Mouse (Mus musculus): ENCODE measurements around the gene Nup85. TPM values are rescaled to one million over a fixed set of nuclear protein-coding genes. Genes with fewer than 3 reads are reported as not detected.
A peak's percentile ranks its signal among the peaks of the same experiment; 100 is the strongest.

Nup85 gene
- polyA plus RNA-seq, 1 experiment from 2014 or later = 11.4 TPM

GRCm38 (mm10) chr11:115595209-115595608, 31.0 kb downstream of the Nup85 start:
- Histone ChIP-seq H3K79me2 (ENCODE audit: inconsistent target) (peaks cover 74% of the 10 kb centered on the region), H3K4me3 (ENCODE audit: inconsistent target) (no peak overlapping the region), H3K36me3 (ENCODE audit: inconsistent target) (peaks cover 63% of the 10 kb centered on the region), H3K27ac (no peak overlapping the region)
- 100% methylated on average over 3 of the region's 3 CpGs for WGBS (ENCODE audit: missing documents)

DNA sequence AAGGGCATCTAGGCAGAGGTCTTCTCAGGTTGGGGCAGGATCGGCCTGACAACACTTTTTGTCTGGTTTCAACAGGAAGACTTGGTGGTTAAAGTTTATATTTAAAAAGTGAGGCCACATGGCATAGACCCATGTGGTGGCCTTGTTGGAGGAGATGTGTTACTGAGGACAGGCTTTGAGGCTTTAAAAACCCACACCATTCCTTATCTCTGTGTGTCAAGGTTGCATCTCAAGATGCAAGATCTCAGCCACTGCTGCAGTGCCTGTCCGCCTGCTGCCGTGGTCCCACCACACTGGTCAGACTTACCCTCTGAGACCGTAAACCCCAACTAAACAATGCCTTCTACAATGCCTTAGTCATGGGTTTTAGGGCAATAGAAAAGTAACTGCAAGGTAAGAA, 34.1 kb downstream of the Nup85 start:
- Histone ChIP-seq H3K36me3 (ENCODE audit: inconsistent target) (peaks cover 32% of the 10 kb centered on the region), H3K79me2 (ENCODE audit: inconsistent target) (peaks cover 100% of the 10 kb centered on the region), H3K27ac (peak overlapping the region; percentile 66), H3K4me3 (ENCODE audit: inconsistent target) (no peak overlapping the region)
- 54% methylated on average over 4 of the region's 4 CpGs for WGBS (ENCODE audit: missing documents)

DNA sequence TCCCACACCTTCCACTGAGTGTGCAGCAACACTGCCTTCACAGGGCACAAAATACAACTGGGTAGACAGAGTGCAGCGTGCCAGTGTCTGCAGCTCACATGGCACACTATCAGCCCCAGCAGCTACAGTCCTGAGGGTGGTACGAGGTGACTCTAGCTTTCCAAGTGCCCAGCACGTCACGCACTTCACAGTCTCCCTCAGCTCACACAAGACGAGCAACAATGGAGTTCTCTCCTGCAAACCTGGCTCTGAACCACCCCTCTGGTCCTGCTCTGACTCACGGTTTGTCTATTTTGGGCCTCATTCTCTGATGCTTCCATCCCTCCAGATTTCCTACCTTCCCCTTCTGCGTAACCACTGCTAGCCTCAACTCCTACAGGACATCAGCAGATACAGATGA, 35.5 kb downstream of the Nup85 start:
- peaks cover 93% of the 10 kb centered on the region for H3K79me2 ChIP-seq (ENCODE audit: inconsistent target)
- H3K27ac ChIP-seq = peak overlapping the region; percentile 66
- H3K4me3 ChIP-seq (ENCODE audit: inconsistent target) = no peak overlapping the region
- 91% methylated on average over 7 of the region's 7 CpGs for WGBS (ENCODE audit: missing documents)
- peaks cover 18% of the 10 kb centered on the region for H3K36me3 ChIP-seq (ENCODE audit: inconsistent target)

GRCm38 (mm10) chr11:115600743-115601142, 36.5 kb downstream of the Nup85 start:
- Histone ChIP-seq H3K79me2 (ENCODE audit: inconsistent target) (peaks cover 93% of the 10 kb centered on the region), H3K36me3 (ENCODE audit: inconsistent target) (peaks cover 14% of the 10 kb centered on the region), H3K27ac (peak overlapping the region; percentile 40), H3K4me3 (ENCODE audit: inconsistent target) (no peak overlapping the region)
- 89% methylated on average over 12 of the region's 15 CpGs for WGBS (ENCODE audit: missing documents)

GRCm38 (mm10) chr11:115601174-115601573, 36.9 kb downstream of the Nup85 start:
- H3K79me2 ChIP-seq (ENCODE audit: inconsistent target) = peaks cover 92% of the 10 kb centered on the region
- no peak overlapping the region for H3K4me3 ChIP-seq (ENCODE audit: inconsistent target)
- peaks cover 16% of the 10 kb centered on the region for H3K36me3 ChIP-seq (ENCODE audit: inconsistent target)
- peak overlapping the region; percentile 40 for H3K27ac ChIP-seq
- WGBS (ENCODE audit: missing documents) = 11% methylated on average over 4 of the region's 4 CpGs

DNA sequence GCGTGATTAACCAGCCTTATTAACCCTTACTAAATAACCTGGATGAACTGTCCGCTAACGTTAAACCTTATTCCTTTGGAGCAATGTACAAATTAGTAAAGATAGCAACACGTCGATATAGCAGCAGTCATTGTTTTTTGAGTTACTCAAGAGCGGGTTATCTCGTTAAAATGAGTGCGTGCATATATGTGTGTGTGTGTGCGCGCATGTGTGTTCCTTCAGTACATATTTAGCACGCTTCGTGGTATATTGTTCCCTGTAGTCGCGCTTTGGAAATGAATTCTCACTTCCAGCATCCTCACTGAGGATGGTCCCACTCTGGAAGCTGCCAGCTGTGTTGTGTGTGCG, 38.9 kb downstream of the Nup85 start:
- 5% methylated on average over 15 of the region's 15 CpGs for WGBS (ENCODE audit: missing documents)
- peaks cover 73% of the 10 kb centered on the region for H3K79me2 ChIP-seq (ENCODE audit: inconsistent target)

DNA sequence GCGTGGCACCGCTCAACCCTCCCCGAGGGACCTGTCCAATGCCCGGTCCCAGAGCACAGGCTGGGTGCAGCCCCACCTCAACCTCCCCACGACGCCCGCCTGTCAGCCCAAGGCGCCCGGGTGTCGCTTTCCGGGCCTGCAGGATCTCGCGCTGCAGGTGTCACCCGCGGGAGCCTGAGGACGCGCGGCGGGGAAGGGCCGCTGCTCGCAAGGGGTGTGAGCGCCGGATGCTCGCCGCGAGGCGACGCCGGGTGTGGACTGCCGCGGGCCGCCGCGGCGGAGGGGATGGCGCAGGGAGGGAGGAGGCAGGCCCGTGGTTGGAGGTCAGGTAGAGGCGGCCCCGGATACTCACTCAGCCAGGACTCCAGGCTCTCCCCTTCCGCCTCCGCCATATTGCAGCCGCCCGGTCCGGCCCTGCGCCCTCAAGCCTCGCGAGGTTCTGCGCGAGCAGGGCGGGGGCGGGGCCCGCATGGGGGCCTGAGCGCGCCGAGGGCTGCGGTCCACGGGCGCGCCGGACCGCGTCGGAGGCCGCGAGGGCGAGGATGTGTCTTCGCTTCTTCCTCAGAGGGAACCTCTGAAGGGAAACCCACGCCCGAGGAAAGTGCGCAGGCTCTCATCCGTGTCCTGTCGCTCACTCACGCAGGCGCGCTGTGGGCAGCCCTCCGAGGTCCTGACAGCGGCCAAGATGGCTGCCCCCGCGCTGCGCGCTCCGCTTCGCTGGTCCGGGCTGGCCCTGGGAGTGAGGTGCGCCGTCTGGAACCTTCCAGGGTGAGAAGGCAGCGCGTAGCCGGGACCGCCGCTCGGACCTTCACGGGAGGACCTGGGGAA, 39.5 kb downstream of the Nup85 start, which contains the start of the genes Mrps7 and Gga3:
TSS of gene Mrps7 (plus strand) at position 450 of the 828 bp plus-strand sequence.
TSS of gene Gga3 (minus strand) at position 576 of the 828 bp plus-strand sequence.
- Histone ChIP-seq H3K79me2 (ENCODE audit: inconsistent target) (peaks cover 67% of the 10 kb centered on the region), H3K4me3 (ENCODE audit: inconsistent target) (peak within 1 kb of the TSS; percentile 99), H3K36me3 (ENCODE audit: inconsistent target) (peaks cover 29% of the 10 kb centered on the region; the same call in 1 of the 2 replicates), H3K27ac (peak within 1 kb of the TSS; percentile 62)
- WGBS (ENCODE audit: missing documents) = under 1% methylated on average over 93 of the region's 93 CpGs

More for the DNA sequence above, 38.9 kb downstream of the Nup85 start:
- Histone ChIP-seq H3K4me3 (ENCODE audit: inconsistent target) (peak overlapping the region; percentile 81), H3K27ac (peak overlapping the region; percentile 42), H3K36me3 (ENCODE audit: inconsistent target) (peaks cover 23% of the 10 kb centered on the region; the same call in 1 of the 2 replicates)

DNA sequence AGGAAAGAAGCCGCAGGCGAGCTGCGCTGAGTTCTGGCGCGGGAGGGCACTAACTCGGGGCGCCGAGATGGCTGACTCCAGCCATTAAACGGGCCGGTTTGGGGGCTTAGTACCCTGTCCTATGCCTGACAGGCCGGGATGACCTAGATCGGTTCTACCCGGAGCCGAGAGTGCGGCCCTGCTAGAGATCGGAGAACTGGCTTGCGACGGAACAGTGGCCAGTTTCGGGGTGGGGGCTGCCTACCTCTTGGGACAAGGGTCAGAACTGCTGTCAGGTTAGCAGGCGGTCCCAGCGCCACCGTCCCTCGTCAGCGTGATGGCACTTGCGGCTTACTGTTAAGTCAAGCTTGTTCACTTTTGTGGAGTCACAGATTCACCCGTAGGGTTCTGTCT, 40.1 kb downstream of the Nup85 start:
- H3K27ac ChIP-seq = peak overlapping the region; percentile 62
- H3K79me2 ChIP-seq (ENCODE audit: inconsistent target) = peaks cover 61% of the 10 kb centered on the region
- peak overlapping the region; percentile 99 for H3K4me3 ChIP-seq (ENCODE audit: inconsistent target)
- peaks cover 35% of the 10 kb centered on the region; the same call in 1 of the 2 replicates for H3K36me3 ChIP-seq (ENCODE audit: inconsistent target)
- WGBS (ENCODE audit: missing documents) = 0% methylated on average over 26 of the region's 26 CpGs

DNA sequence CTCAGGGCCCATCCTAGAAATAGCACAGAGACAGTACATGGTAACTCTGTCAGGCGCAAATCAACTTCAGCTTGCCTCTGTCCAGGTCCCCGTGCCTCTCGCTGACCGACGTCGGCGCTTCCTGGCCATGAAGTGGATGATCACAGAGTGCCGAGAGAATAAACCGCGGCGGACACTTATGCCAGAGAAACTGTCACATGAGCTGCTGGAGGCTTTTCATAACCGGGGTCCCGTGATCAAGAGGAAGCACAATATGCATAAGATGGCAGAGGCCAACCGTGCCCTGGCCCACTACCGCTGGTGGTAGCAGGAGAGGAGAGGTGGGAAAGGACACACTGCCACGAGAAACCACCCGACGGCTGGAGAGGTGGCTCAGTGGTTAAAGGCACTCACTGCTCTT, 42.5 kb downstream of the Nup85 start:
- peaks cover 41% of the 10 kb centered on the region; the same call in 1 of the 2 replicates for H3K36me3 ChIP-seq (ENCODE audit: inconsistent target)
- H3K4me3 ChIP-seq (ENCODE audit: inconsistent target) = no peak overlapping the region
- 95% methylated on average over 18 of the region's 18 CpGs for WGBS (ENCODE audit: missing documents)
- H3K27ac ChIP-seq = no peak overlapping the region
- peaks cover 36% of the 10 kb centered on the region for H3K79me2 ChIP-seq (ENCODE audit: inconsistent target)

- H3K36me3 ChIP-seq (ENCODE audit: inconsistent target) = peaks cover 41% of the 10 kb centered on the region; the same call in 1 of the 2 replicates
- no peak overlapping the region for H3K4me3 ChIP-seq (ENCODE audit: inconsistent target)
- H3K79me2 ChIP-seq (ENCODE audit: inconsistent target) = peaks cover 20% of the 10 kb centered on the region
- no peak overlapping the region for H3K27ac ChIP-seq
- 91% methylated on average over 20 of the region's 23 CpGs for WGBS (ENCODE audit: missing documents)
These were observed 44.5 kb downstream of the Nup85 start for GRCm38 (mm10) chr11:115608421-115609399.

GRCm38 (mm10) chr11:115609576-115609975, 45.3 kb downstream of the Nup85 start:
- 88% methylated on average over 3 of the region's 3 CpGs for WGBS (ENCODE audit: missing documents)
- Histone ChIP-seq H3K27ac (no peak overlapping the region), H3K4me3 (ENCODE audit: inconsistent target) (no peak overlapping the region), H3K79me2 (ENCODE audit: inconsistent target) (peaks cover 15% of the 10 kb centered on the region), H3K36me3 (ENCODE audit: inconsistent target) (peaks cover 42% of the 10 kb centered on the region; the same call in 1 of the 2 replicates)

DNA sequence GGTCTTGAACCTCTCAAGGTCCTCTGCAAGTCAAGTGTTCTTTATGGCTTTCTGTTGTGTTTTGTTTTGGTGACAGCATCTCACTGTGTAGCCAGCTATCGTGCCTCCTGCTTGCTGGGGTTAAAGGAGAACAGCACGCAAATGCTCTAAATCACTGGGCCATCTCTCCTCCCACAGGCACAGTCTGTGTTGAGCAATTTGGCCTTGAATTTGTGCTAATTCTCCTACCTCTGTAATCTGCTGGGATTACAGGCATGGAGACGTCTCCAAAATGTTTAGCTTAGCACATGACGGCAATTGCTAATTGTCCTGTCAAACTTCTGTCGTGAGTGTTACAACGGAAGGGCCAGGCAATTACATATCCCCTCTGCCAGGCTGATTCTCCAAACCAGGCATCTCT, 46.9 kb downstream of the Nup85 start:
- H3K36me3 ChIP-seq (ENCODE audit: inconsistent target) = peaks cover 55% of the 10 kb centered on the region; the same call in 1 of the 2 replicates
- H3K79me2 ChIP-seq (ENCODE audit: inconsistent target) = no peaks in the 10 kb centered on the region; the same call in 1 of the 2 replicates
- H3K27ac ChIP-seq = no peak overlapping the region
- WGBS (ENCODE audit: missing documents) = 91% methylated on average over 6 of the region's 6 CpGs
- H3K4me3 ChIP-seq (ENCODE audit: inconsistent target) = no peak overlapping the region

DNA sequence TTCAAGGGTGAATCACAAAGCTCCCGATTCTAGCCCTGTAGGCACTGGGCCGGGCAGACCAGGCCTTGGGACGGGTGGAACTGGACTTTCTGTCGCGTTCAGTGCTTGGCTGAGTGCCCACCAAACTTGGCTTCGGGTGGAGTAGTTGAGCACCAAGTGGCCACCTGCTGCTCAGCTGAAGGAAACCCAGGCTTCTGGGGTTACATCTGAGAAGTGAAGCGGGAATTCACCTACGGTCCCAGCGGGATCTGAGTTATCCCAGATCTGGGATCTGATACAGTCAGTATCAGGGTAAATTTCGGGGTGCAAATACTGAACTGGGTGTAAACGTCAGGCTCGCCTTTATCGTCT, 47.8 kb downstream of the Nup85 start:
- Histone ChIP-seq H3K36me3 (ENCODE audit: inconsistent target) (peaks cover 53% of the 10 kb centered on the region), H3K79me2 (ENCODE audit: inconsistent target) (no peaks in the 10 kb centered on the region; the same call in 1 of the 2 replicates), H3K4me3 (ENCODE audit: inconsistent target) (peak overlapping the region; percentile 49), H3K27ac (peak overlapping the region; percentile 34)
- 3% methylated on average over 13 of the region's 13 CpGs for WGBS (ENCODE audit: missing documents)

- Histone ChIP-seq H3K36me3 (ENCODE audit: inconsistent target) (peaks cover 53% of the 10 kb centered on the region), H3K27ac (peak within 1 kb of the TSS; percentile 80), H3K79me2 (ENCODE audit: inconsistent target) (no peaks in the 10 kb centered on the region; the same call in 1 of the 2 replicates), H3K4me3 (ENCODE audit: inconsistent target) (peak within 1 kb of the TSS; percentile 59)
- WGBS (ENCODE audit: missing documents) = under 1% methylated on average over 55 of the region's 80 CpGs
These were observed 48.3 kb downstream of the Nup85 start, which contains the start of gene Mif4gd for GRCm38 (mm10) chr11:115612410-115613137. Gene Mif4gd (minus strand): TSS chr11:115612969.

All from macrophage (primary cell).